Mouse (Mus musculus) neural tube, embryonic 12.5 days (tissue): ENCODE measurements at regions not wholly inside any gene's neighbourhood (a gene's known extent, or its start where the extent isn't known, plus 50 kb on each side); places are given as distances from the start of the nearest gene placed in this dataset.

Source experiments
- ATAC-seq: fragments of 200-750 bp; cut with Nextera tagmentation; 2 replicates; pipeline ENCODE4 v1.8.0; 2017; ENCODE audit warnings: low read depth, mild to moderate bottlenecking, moderate TSS enrichment, moderate library complexity; ENCODE audit not compliant: low FRiP score
- H3K27ac ChIP-seq: fragments of 300-500 bp; sonication (generic); 2 replicates; pipeline ENCODE4 v1.5.1; 2016
- H3K27me3 ChIP-seq: fragments of 300-500 bp; sonication (generic); replicated peaks from 2 replicates; pipeline ENCODE4 v1.6.1; 2016; ENCODE audit warnings: mild to moderate bottlenecking
- H3K36me3 ChIP-seq: fragments of 300-500 bp; sonication (generic); 2 replicates; pipeline ENCODE4 v1.6.1; 2016; ENCODE audit warnings: mild to moderate bottlenecking
- H3K4me1 ChIP-seq: fragments of 300-500 bp; sonication (generic); 2 replicates; pipeline ENCODE4 v1.6.1; 2016
- H3K4me2 ChIP-seq: fragments of 300-500 bp; sonication (generic); replicated peaks from 2 replicates; pipeline ENCODE4 v1.6.1; 2016; ENCODE audit warnings: mild to moderate bottlenecking
- H3K4me3 ChIP-seq: fragments of 300-500 bp; sonication (generic); 2 replicates; pipeline ENCODE4 v1.5.1; 2016
- H3K9ac ChIP-seq: fragments of 300-500 bp; sonication (generic); 2 replicates; pipeline ENCODE4 v1.6.1; 2016; ENCODE audit warnings: mild to moderate bottlenecking
- H3K9me3 ChIP-seq: fragments of 300-500 bp; sonication (generic); 2 replicates; pipeline ENCODE4 v1.6.1; 2016; ENCODE audit warnings: mild to moderate bottlenecking
- WGBS: fragments of 180-500 bp; shearing (Covaris S2); methylation state at CpG from one replicate; pipeline ENCODE4 v1.1.7; 2016; 5-methylcytosine and 5-hydroxymethylcytosine counted together

DNA sequence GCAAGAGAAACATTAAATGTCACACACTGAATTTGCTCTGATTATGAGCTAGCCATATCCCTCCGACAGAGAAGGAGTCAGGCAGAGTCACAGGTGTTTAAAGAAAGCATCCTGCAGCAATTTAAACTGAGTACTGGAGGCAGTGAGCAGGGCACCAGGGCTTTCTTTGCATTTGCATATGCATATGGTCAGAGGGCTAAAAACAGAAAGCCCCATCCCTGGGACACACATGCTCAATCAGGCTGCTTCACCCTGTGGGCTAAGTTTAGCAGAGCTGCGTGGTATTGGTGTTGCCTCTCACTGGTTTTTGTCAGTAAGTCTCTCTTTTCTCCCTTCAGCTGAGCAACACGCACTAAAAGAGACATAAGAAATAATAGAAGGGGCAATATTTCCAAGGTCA is 289.9 kb upstream of the Rps6ka3 start:
- Histone ChIP-seq H3K4me2 (no peak overlapping the region), H3K9ac (no peak overlapping the region), H3K36me3 (no peaks in the 10 kb centered on the region), H3K27me3 (no peaks in the 10 kb centered on the region), H3K4me1 (no peaks in the 10 kb centered on the region; the same call in 1 of the 2 replicates), H3K4me3 (no peak overlapping the region), H3K9me3 (no peaks in the 10 kb centered on the region), H3K27ac (no peak overlapping the region)
- ATAC-seq, result no peak
- WGBS, result 43% methylated on average over 3 of the region's 3 CpGs

DNA sequence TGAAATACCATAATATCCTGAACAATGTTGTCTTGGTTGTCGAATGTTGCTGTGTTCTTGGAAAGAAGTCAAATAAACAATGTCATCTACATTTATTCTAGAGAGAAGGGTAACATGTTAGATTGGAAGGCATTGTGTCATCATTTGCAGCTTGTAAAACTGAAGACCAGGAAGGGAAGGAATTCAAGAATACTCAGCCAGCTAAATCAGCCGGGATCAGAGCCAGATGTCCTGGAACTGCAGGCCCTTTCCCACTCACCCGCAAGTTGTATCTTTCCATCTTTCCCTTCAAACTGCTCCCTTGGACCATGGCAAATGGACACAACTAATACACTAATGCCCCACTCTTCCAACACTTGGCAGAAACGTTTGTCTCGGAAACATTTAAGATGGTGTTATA is 288.7 kb upstream of the Rps6ka3 start:
- 45% methylated on average over 5 of the region's 5 CpGs for WGBS
- Histone ChIP-seq H3K4me3 (no peak overlapping the region), H3K27ac (no peak overlapping the region), H3K9ac (no peak overlapping the region), H3K4me2 (peak overlapping the region; percentile 31; the same call in 1 of the 2 replicates), H3K36me3 (no peaks in the 10 kb centered on the region), H3K9me3 (no peaks in the 10 kb centered on the region), H3K4me1 (no peaks in the 10 kb centered on the region; the same call in 1 of the 2 replicates), H3K27me3 (no peaks in the 10 kb centered on the region)
- no peak for ATAC-seq

DNA sequence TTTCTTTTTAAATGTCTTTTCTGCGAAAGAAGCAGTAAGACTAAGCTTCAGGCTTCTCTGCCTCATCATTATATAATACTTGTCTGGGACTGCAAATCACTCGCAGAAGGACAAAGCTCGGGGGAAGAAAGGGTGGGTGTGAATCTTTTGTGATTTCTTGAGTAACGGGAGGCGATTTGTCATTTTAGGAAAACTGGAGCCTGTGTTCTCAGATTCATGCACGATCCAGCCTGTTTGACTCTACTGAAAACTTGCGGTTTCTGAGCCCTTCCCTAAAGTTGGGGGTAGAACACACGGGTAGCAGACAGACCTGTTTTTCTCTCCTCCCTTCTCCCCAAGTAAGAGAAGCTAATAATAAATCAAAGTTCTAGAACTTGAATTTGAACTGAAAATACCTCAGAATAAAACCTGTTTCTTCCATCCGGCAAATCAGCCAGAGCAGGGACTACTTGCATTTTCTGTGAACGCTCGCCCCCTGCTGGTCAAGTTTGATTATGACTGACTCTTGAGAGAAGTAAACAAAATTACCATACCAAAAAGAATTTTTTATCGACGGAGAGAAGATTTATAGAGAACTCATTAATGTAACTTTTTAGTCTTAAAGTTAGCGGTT is 288.2 kb upstream of the Rps6ka3 start:
- 25% methylated on average over 14 of the region's 14 CpGs for WGBS
- Histone ChIP-seq H3K9ac (no peak overlapping the region), H3K4me3 (no peak overlapping the region), H3K4me1 (no peaks in the 10 kb centered on the region; the same call in 1 of the 2 replicates), H3K4me2 (peak overlapping the region; percentile 31), H3K36me3 (no peaks in the 10 kb centered on the region), H3K27me3 (no peaks in the 10 kb centered on the region), H3K27ac (no peak overlapping the region), H3K9me3 (no peaks in the 10 kb centered on the region)
- no peak for ATAC-seq

DNA sequence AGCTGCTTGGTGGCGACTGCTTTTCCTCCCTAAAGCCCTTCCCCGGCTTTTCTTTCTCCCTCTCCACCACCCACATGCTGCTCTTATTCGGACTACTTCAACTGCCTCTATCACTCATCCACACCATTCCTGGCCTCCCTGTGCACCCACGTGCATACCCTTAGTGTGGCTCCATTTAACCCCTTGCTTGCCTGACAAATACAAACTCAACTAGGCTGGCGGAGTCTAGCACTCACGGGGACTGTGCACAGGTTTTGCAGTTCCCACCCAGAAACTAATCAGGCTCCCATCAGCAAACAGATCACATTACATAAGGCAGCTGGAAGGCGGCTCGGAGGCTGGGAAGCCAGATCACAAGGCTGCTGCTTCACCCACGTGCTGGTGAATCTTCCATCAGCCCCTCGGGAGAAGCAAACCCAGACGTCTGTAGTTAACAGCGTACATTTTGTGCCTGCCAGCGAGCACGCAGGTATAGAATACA is 287.0 kb upstream of the Rps6ka3 start:
- ATAC-seq, result peak; percentile 74
- H3K27ac ChIP-seq, result no peak overlapping the region
- H3K36me3 ChIP-seq, result no peaks in the 10 kb centered on the region
- H3K9me3 ChIP-seq, result no peaks in the 10 kb centered on the region
- H3K27me3 ChIP-seq, result no peaks in the 10 kb centered on the region
- H3K4me1 ChIP-seq, result no peaks in the 10 kb centered on the region; the same call in 1 of the 2 replicates
- no peak overlapping the region for H3K4me3 ChIP-seq
- 17% methylated on average over 14 of the region's 14 CpGs for WGBS
- peak overlapping the region; percentile 50 for H3K4me2 ChIP-seq
- no peak overlapping the region for H3K9ac ChIP-seq

DNA sequence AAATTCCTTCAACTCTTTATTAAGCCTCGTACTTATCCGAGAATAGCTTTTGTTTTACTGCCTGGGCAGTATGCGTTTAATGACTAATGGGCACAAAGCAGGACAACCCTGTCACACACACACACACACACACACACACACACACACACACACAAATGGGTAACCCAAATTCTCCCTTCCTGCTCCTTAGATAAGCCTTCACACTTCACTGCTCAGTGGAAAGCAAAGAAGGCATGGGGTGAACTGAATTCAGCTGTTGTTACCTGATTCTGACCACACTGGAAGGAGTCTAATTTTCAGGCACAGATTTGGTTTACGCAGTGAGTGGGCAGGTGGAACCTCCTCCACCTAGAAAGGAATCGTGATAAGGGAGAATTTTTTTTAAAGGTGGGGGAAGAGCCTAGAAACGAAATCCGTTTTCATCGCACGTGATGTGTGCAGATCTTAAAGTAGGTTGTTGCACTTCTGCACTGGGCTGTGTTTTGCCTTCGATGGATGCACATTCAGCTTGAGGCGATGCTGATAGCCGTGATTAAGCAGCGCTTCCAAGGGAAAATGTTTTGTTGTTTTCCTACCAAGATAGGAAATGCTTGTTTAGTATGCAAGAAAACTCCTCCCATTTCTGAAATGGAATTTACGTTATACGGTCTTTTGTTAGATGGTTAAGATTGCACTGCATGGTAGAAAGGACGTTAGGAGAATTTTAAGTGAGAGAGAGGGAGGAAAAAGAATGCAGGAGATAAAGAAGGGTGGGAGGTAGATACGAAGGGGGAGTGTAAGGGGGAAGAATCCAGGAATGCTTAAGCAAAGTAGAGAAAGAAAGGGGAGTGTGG is 286.2 kb upstream of the Rps6ka3 start:
- H3K4me3 ChIP-seq, result no peak overlapping the region
- peak overlapping the region; percentile 50 for H3K4me2 ChIP-seq
- no peaks in the 10 kb centered on the region for H3K9me3 ChIP-seq
- no peak overlapping the region for H3K27ac ChIP-seq
- WGBS, result 35% methylated on average over 17 of the region's 17 CpGs
- no peaks in the 10 kb centered on the region for H3K36me3 ChIP-seq
- H3K4me1 ChIP-seq, result no peaks in the 10 kb centered on the region; the same call in 1 of the 2 replicates
- H3K9ac ChIP-seq, result no peak overlapping the region
- no peaks in the 10 kb centered on the region for H3K27me3 ChIP-seq
- peak; percentile 39; the same call in 1 of the 2 replicates for ATAC-seq

DNA sequence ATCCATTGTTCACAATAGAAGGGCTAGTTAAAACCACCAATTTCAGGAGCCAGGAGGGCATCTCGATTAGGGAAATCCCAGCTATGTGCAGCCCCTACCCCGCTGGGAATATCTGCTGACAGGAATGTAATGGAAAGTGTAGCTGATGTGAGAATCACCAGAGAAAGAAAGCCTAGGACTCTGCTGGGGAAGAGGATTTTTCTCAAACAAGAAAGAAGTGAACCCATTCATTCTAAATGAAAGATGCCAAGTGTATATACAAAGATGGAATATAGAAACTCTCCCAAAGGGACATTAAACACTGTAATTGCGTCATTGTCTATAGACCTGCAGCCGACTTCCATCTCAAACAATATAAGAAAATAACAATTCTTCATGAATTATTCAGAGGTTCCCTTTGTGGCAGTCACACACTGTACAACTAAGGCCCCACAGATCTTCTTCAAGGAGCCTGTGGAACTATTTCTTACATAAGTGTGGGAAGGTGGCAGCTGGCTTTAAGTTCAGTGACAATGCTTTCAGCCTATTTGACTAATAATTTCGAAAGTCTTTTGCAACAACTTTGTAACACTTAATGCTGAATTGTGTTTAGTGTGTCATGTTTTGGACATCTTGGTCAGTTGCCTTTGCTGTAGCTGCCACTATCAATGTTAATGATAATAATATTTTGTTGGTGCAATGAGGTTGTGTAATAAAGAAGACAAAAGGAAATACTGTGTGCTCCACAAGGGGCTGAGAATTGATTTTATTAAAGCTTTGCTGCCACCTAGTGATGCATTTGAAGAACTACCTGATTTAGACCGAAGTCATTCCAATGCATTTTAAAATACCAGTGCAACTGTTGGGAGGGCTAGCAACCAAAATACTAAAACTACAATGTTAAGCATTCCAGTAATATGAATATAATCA is 285.4 kb upstream of the Rps6ka3 start:
- Histone ChIP-seq H3K36me3 (no peaks in the 10 kb centered on the region), H3K4me1 (no peaks in the 10 kb centered on the region; the same call in 1 of the 2 replicates), H3K4me3 (no peak overlapping the region), H3K27me3 (no peaks in the 10 kb centered on the region), H3K9me3 (no peaks in the 10 kb centered on the region), H3K27ac (no peak overlapping the region), H3K9ac (no peak overlapping the region), H3K4me2 (peak overlapping the region; percentile 50)
- 30% methylated on average over 6 of the region's 6 CpGs for WGBS
- ATAC-seq, result peak; percentile 65

DNA sequence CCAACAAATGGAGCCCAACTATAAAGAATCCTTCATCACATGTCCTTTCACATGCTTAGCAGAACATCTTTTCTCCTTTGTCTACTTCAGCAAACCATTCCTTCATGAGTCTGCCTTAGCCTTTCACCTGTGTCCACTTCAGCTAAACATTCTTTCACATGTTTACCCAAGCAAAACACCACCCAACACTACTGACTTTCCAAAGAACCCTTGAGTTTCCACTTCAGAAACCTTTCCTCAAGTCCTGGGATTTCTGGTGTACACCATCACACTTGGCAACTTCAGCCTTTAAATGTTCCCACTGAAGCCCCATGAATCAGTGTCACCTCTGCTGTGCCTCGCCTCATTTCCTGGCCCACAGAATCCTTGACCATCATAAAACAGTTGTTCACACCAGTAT is 278.2 kb upstream of the Rps6ka3 start:
- Histone ChIP-seq H3K4me2 (no peak overlapping the region), H3K4me3 (no peak overlapping the region), H3K9me3 (no peaks in the 10 kb centered on the region), H3K27me3 (no peaks in the 10 kb centered on the region), H3K27ac (no peak overlapping the region), H3K36me3 (no peaks in the 10 kb centered on the region), H3K4me1 (no peaks in the 10 kb centered on the region), H3K9ac (no peak overlapping the region)
- ATAC-seq, result no peak
- 71% methylated on average over 1 of the region's 1 CpGs for WGBS

DNA sequence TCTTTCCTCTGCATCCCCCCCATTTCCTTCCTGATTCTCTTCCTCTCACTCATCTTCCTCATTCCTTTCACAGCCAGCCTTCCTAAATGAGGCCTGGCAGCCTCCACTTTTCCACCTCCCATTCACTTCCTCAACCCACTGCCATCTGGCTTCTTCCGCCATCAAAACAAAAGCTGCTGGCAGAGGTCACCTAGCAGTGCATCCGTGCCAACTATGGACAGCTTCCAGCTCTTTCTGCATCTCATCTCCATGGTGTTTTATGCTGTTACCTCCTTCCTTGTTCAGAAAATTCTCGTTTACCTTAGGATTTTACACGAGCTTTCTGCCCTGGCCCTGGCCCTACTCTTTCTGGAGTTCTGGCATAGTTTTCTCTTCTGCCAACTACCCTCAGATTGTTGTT is 262.9 kb upstream of the Rps6ka3 start:
- no peak overlapping the region for H3K4me2 ChIP-seq
- no peaks in the 10 kb centered on the region for H3K27me3 ChIP-seq
- 75% methylated on average over 4 of the region's 4 CpGs for WGBS
- no peak overlapping the region for H3K9ac ChIP-seq
- H3K4me3 ChIP-seq, result no peak overlapping the region
- H3K36me3 ChIP-seq, result no peaks in the 10 kb centered on the region
- no peak for ATAC-seq
- H3K9me3 ChIP-seq, result no peaks in the 10 kb centered on the region
- H3K4me1 ChIP-seq, result no peaks in the 10 kb centered on the region
- H3K27ac ChIP-seq, result no peak overlapping the region

DNA sequence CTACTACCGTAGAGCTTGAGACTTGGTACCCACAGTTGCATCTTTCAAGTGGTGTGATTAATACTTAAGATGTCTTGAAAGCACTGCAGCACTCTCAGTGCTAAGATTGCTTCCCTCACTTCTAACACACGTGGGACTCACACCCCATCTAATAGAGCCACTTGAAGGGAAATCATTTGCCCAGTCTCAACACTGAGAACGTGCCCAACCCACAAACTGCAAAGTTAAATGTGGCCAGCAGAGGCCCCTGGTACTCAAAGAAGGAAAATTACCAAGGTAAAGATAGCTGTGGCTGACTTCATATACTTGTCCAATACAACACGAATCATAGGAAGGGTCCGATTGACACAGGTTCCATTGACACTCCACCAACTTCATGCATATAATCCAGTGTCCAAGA is 238.4 kb upstream of the Rps6ka3 start:
- H3K4me2 ChIP-seq, result no peak overlapping the region
- no peaks in the 10 kb centered on the region for H3K9me3 ChIP-seq
- H3K4me1 ChIP-seq, result no peaks in the 10 kb centered on the region
- ATAC-seq, result no peak
- H3K27ac ChIP-seq, result no peak overlapping the region
- 71% methylated on average over 5 of the region's 5 CpGs for WGBS
- no peak overlapping the region for H3K4me3 ChIP-seq
- no peaks in the 10 kb centered on the region for H3K27me3 ChIP-seq
- H3K36me3 ChIP-seq, result no peaks in the 10 kb centered on the region
- no peak overlapping the region for H3K9ac ChIP-seq

DNA sequence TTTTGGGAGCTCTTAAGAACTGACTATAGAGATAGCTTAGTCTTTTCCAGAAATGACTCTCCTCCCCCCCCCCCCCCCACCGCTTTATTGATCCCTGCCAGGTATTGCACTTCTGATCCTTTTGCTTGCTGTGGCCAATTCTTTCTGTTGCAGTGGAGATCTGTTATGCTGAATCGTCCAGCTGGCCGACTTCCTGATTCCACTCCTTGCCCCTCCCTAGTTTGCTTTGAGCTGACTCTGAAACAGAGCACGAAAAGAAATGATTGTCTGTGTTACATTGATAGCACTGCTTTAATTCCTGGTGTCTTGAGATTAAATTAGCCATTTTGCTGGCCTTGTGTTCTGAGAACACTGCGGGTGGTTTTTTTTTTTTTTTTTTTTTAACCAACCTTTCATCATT is 233.5 kb upstream of the Rps6ka3 start:
- no peak overlapping the region for H3K4me3 ChIP-seq
- H3K27me3 ChIP-seq, result no peaks in the 10 kb centered on the region
- 75% methylated on average over 5 of the region's 5 CpGs for WGBS
- no peaks in the 10 kb centered on the region for H3K4me1 ChIP-seq
- H3K27ac ChIP-seq, result no peak overlapping the region
- no peak for ATAC-seq
- H3K9me3 ChIP-seq, result no peaks in the 10 kb centered on the region
- H3K4me2 ChIP-seq, result no peak overlapping the region
- H3K9ac ChIP-seq, result no peak overlapping the region
- H3K36me3 ChIP-seq, result no peaks in the 10 kb centered on the region

DNA sequence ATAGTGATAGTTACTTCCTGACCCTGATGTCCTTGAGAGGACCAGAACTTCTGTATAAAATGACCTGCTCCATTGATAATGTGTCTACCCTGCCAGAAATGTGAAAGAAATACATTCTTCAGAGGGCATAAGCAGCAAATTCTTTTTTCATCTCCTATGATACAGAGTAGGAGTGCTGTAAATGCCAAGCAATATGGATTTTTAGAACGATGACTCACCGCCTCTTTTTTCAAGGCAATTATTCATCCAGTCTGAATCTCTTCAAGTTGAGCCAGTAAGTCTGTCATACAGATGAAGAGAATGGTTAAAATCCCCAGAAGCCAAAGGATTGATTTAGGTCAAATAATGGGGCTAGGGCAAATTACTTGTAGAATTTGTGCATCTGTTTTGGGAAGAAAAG is 225.4 kb upstream of the Rps6ka3 start:
- Histone ChIP-seq H3K4me1 (no peaks in the 10 kb centered on the region), H3K36me3 (no peaks in the 10 kb centered on the region), H3K9me3 (no peaks in the 10 kb centered on the region), H3K27me3 (no peaks in the 10 kb centered on the region), H3K4me2 (no peak overlapping the region), H3K4me3 (no peak overlapping the region), H3K27ac (no peak overlapping the region), H3K9ac (no peak overlapping the region)
- no peak for ATAC-seq
- 90% methylated on average over 2 of the region's 2 CpGs for WGBS

DNA sequence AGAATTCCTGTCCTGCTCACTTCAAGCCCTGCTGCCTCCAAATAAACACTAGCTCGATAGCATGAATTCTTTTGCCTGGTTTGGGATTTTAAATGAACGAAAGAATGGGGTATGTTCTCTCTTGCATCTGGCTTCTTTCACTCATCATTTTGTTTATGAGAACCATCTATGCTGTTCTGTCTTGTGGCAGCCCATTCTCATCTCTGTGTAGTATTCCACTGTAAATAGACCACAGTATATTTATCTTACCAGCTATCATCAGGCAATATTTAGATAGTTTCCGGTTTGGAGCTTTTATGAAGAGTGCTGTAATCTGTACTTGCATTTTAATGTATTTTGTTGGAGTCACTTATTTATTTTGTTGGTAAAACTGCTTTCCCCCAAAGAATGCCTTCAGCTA is 222.4 kb upstream of the Rps6ka3 start:
- H3K4me3 ChIP-seq, result no peak overlapping the region
- 79% methylated on average over 3 of the region's 3 CpGs for WGBS
- ATAC-seq, result no peak

More for the DNA sequence above, 222.4 kb upstream of the Rps6ka3 start:
- Histone ChIP-seq H3K4me1 (no peaks in the 10 kb centered on the region), H3K36me3 (no peaks in the 10 kb centered on the region), H3K27ac (no peak overlapping the region), H3K27me3 (no peaks in the 10 kb centered on the region), H3K9ac (no peak overlapping the region), H3K9me3 (no peaks in the 10 kb centered on the region), H3K4me2 (no peak overlapping the region)
